Mouse (Mus musculus) bone marrow, adult 2 months (tissue): ENCODE measurements at regions not wholly inside any gene's neighbourhood (a gene's known extent, or its start where the extent isn't known, plus 50 kb on each side); places are given as distances from the start of the nearest gene placed in this dataset.

Experiments
- H3K27ac ChIP-seq: fragments of 200-500 bp; 2 replicates; pipeline ENCODE4 v1.5.1; 2012; ENCODE audit warnings: low read depth, mild to moderate bottlenecking, control low read depth, inconsistent platforms, low read length; ENCODE audit not compliant: control insufficient read depth, poor library complexity, insufficient read depth
- H3K4me1 ChIP-seq: fragments of 200-500 bp; 2 replicates; pipeline ENCODE4 v1.6.1; 2011; ENCODE audit warnings: low read length; ENCODE audit not compliant: control insufficient read depth, insufficient read depth
- H3K4me3 ChIP-seq: fragments of 200-500 bp; replicated peaks from 2 replicates; pipeline ENCODE3; 2011; ENCODE audit warnings: mild to moderate bottlenecking, low read depth, low read length, control low read depth; ENCODE audit not compliant: control insufficient read depth
- CTCF ChIP-seq: fragments of 200-500 bp; IDR thresholded peaks from 2 replicates; pipeline ENCODE4 v1.5.1; 2011; ENCODE audit warnings: low read length, control low read depth; ENCODE audit not compliant: control insufficient read depth, insufficient read depth
- POLR2A ChIP-seq: fragments of 200-500 bp; IDR thresholded peaks from 2 replicates; pipeline ENCODE4 v1.6.1; 2011; ENCODE audit warnings: low read depth, mild to moderate bottlenecking, control low read depth, low read length, borderline replicate concordance; ENCODE audit not compliant: control insufficient read depth
- WGBS: fragments of 180-500 bp; shearing (Covaris S2); methylation state at CpG from one replicate; pipeline ENCODE4 v1.1.7; 2018; 5-methylcytosine and 5-hydroxymethylcytosine counted together

DNA sequence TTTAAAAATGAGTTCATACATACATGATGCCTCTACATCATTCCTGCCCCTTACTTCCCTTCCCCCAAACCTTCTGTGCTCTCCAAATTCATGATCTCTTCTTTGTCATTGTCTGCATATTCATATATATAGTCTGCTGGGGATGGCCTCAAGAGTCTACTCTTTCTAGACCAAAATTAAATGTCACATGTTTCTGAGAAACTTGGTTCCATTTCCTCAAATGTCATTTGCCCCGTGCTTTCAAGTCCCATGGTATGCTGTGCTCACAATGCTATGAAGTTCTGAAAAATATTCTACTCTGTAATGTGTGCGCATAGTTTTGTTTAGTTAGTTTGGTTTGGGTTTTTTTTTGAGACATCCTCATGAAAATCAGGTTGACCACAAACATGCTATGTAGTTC lies 81.4 kb upstream of the Tank start:
- no peak overlapping the region for H3K4me3 ChIP-seq
- H3K4me1 ChIP-seq: no peaks in the 10 kb centered on the region
- 66% methylated on average over 2 of the region's 2 CpGs for WGBS
- TF ChIP-seq CTCF (no peak), POLR2A (no peak)
- no peak overlapping the region for H3K27ac ChIP-seq

DNA sequence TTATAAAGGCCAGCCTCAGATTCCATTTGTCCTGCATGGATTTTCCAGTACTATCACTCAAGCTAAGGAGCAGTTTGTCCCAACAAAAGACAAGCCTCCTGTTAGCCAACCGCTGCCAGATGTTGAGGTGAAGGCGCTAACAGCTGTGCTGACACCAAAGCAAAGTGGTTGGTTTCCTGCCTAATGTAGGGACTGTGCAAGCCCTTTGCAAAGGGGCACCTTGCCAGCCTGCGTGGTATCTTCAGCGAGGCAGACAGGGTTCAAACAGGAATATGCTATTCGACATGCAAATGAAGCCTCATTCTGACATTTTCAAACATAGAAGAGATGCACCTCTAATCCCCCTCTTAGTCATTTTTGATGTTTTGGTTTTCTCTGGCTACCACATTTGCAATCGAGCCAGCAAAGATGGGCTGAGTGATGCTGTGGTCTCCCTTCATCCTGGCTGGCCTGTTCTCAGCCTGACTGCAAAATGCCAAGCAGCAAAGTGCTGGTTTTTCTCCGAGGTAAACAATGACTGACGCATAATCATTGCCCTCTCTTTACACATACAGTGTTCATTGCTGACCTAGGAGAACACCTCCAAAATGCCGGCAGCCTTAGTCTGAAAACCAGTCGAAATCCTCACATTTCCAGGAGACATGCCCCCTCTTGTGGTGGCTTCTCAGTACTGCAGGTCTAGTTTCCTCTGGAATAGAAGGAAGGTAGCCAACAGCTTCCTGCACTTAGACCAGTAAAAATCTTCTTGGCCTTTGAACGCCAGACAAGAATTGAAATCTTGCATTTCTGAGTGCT lies 84.3 kb upstream of the Tank start:
- WGBS: 20% methylated on average over 11 of the region's 11 CpGs
- Histone ChIP-seq H3K4me3 (no peak overlapping the region), H3K27ac (no peak overlapping the region), H3K4me1 (no peaks in the 10 kb centered on the region; the same call in 1 of the 2 replicates)
- TF ChIP-seq POLR2A (no peak), CTCF (peak; percentile 53)

DNA sequence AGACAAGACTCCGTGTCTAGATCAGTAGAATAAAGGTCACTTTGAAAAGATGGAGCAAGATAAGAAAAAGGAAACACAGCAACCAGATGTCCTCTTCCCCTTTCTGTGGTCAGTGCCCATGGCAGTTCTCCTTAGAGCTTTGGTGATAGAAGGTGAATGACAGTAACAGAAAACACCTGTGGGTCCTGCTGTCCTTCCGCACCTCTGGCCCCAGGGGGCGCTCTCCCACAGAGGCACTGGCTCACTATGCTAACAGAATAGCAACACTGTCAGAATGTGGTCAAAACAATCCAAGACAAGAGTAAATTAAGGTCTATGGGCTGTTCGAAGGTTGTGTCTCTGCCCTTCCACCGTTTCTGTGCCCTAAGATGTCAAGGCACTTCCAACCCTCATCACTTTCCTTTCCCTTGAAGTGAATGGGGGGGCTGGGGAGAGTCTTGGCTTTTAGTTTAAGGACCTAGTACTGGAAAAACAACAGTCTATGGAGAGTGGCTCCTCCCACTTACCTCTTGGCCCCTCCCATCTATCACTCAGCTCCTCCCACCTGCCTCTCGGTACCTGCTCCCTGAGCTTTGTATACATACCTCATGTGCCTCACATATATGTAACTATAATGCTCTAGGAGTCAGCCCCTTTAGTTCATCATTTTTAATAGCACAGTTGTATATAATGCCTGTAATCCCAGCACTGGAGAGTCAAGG lies 86.2 kb upstream of the Tank start:
- Histone ChIP-seq H3K27ac (no peak overlapping the region), H3K4me1 (no peaks in the 10 kb centered on the region; the same call in 1 of the 2 replicates), H3K4me3 (no peak overlapping the region)
- 39% methylated on average over 6 of the region's 6 CpGs for WGBS
- TF ChIP-seq POLR2A (no peak), CTCF (peak; percentile 92)

DNA sequence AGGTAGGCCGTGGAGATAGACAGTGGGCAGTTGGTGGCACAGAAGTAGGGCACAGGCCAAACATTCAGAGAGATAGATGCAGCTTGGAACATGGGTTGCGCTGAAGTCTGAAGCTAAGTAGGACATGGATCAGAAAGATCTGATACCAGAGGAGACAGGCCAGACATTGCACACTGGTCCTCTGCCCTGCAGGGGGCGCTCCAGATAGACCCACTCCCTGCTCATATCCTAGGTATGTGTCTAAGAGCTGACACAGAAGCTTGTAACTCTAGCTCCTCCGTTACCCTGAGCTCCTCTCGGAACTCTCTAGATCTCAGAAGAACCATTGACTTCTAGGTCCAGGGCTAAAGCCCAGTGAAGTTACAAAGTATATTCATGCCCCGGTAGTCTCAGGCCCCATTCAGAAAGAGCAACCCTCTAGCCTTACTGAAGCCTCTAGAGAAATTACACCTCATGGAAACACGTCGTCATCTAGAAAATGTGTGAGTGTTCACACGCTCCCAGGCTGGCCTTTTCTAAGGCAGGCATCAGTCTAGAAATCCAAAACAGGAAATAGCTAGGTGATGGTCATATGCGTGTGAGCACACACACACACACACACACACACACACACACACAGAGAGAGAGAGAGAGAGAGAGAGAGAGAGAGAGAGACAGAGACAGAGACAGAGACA lies 87.8 kb upstream of the Tank start:
- no peak for TF ChIP-seq POLR2A
- TF ChIP-seq CTCF: peak; percentile 49; the same call in 1 of the 2 replicates
- WGBS: 76% methylated on average over 10 of the region's 10 CpGs
- H3K4me1 ChIP-seq: no peaks in the 10 kb centered on the region; the same call in 1 of the 2 replicates
- no peak overlapping the region for H3K4me3 ChIP-seq
- H3K27ac ChIP-seq: no peak overlapping the region

DNA sequence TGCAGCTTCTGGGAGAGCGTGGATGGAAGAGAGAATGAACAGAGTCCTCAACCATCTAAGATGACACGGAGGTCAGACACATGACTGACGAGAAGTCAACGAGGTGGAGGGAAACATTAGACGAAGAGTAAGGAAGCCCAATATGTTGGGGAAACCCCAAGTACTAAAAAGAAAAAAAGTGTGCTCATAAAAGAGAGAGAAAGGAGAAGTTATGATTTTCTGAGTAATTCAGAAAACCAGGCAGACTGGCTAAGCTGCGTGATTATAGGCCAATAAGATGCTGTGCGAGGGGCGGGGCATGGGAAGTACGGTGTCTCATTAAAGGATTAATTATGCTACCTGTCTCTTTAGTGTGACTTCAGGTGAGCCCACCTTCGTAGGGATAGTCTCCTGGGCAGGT lies 88.6 kb upstream of the Tank start:
- WGBS: 50% methylated on average over 10 of the region's 10 CpGs
- Histone ChIP-seq H3K4me3 (no peak overlapping the region), H3K27ac (no peak overlapping the region), H3K4me1 (no peaks in the 10 kb centered on the region; the same call in 1 of the 2 replicates)
- no peak for TF ChIP-seq CTCF
- no peak for TF ChIP-seq POLR2A

DNA sequence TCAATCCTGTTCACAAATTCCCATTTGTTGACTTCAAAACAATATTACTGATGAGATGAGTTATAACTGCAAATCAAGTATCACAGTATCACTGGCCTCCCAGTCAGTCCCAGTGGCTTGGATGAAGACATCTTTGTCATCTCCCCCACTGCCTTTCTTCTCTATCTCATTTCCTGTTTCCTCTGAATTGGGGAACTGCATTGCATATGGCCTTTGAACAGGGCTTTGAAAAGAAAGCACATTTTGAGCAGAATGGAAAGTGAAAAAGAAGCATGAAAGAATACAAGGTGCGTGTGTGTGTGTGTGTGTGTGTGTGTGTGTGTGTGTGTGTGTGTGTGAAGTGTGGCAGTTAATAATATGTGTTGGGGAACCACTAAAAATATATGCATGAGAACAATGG lies 94.6 kb upstream of the Tank start:
- TF ChIP-seq POLR2A (no peak), CTCF (no peak)
- 26% methylated on average over 1 of the region's 1 CpGs for WGBS
- Histone ChIP-seq H3K4me3 (no peak overlapping the region), H3K4me1 (no peaks in the 10 kb centered on the region; the same call in 1 of the 2 replicates), H3K27ac (no peak overlapping the region)

DNA sequence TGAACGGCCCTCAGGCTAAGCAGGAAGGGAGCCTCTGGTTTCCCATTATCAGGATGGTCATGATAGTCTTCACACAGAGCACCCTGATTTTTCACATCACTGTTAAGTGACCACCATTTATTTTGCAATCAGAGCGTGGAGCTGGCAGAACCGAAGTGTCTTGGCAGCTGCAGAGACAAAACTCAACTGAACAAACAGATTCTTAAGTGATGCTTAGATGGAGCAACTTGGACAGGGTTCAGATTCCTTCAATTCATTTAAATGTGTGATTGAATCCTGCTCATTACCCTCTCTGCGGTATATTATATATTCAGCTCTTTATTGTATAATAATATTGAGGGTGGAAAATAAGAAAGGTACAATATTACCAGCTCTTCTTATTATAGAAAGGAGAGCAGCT lies 101.7 kb upstream of the Tank start:
- H3K4me1 ChIP-seq: no peaks in the 10 kb centered on the region; the same call in 1 of the 2 replicates
- no peak overlapping the region for H3K4me3 ChIP-seq
- 73% methylated on average over 4 of the region's 4 CpGs for WGBS
- no peak for TF ChIP-seq POLR2A
- TF ChIP-seq CTCF: no peak
- no peak overlapping the region for H3K27ac ChIP-seq

DNA sequence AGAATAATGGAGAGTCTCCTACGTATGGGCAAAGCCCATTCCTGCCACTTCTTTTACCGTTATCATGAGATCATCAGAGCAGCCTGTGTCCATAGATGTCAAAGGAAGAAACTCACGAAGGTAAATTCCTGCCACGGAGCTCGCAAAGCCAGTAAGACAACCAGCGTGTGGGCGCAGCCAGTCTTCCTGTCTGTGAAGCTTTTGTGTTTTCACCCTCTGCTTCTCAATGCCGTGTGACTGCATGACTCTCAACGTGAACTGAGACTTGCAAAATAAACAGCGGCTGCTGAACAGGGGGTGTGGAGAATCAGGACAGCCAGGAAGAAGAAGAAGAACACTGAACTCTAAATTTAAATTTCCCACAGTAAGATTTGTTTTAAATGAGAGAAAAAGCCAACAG lies 103.8 kb upstream of the Tank start:
- no peak for TF ChIP-seq POLR2A
- 80% methylated on average over 10 of the region's 10 CpGs for WGBS
- no peaks in the 10 kb centered on the region; the same call in 1 of the 2 replicates for H3K4me1 ChIP-seq
- H3K27ac ChIP-seq: no peak overlapping the region
- no peak overlapping the region for H3K4me3 ChIP-seq
